Mouse (Mus musculus) MEL (cell line): ENCODE data around the gene Fancc. TPM values are rescaled to one million over a fixed set of nuclear protein-coding genes. Genes with fewer than 3 reads are reported as not detected.

Experiments used
- DNase-seq: peaks from one replicate; pipeline ENCODE4 v3.0.0; 2011; ENCODE audit warnings: low read depth, low spot score
- H3K27ac ChIP-seq: 2 replicates; pipeline ENCODE4 v1.5.1; 2012; ENCODE audit warnings: low read depth, mild to moderate bottlenecking, control low read depth, low read length, moderate library complexity; ENCODE audit not compliant: control insufficient read depth
- H3K27me3 ChIP-seq, 2 experiments: fragments of 150-350 bp in 1 of 2; sonication (generic) in 1 of 2; 2 replicates each; pipeline ENCODE4 v1.6.1; 2012; ENCODE audit warnings: low read length in 2 of 2, mild to moderate bottlenecking in 2 of 2, improper control_type of control experiment in 1 of 2, moderate library complexity in 1 of 2; ENCODE audit not compliant: insufficient read depth in 2 of 2, control insufficient read depth in 1 of 2
- H3K36me3 ChIP-seq, 2 experiments: 2 replicates each; pipeline ENCODE4 v1.6.1; 2012 to 2014; ENCODE audit warnings: low read length in 2 of 2, improper control_type of control experiment in 1 of 2, inconsistent platforms in 1 of 2, mild to moderate bottlenecking in 1 of 2; ENCODE audit not compliant: insufficient read depth in 2 of 2, control insufficient read depth in 1 of 2
- H3K4me1 ChIP-seq, 2 experiments: fragments of 150-350 bp in 1 of 2; sonication (generic) in 1 of 2; 2 replicates each; pipeline ENCODE4 v1.6.1; 2012; ENCODE audit warnings: low read length in 2 of 2, improper control_type of control experiment in 1 of 2, mild to moderate bottlenecking in 1 of 2; ENCODE audit not compliant: insufficient read depth in 2 of 2, control insufficient read depth in 1 of 2
- H3K4me3 ChIP-seq, 2 experiments: fragments of 150-350 bp in 1 of 2; sonication (generic) in 1 of 2; 2 replicates each; pipeline ENCODE4 v1.5.1; 2012; ENCODE audit warnings: low read depth in 2 of 2, low read length in 2 of 2, mild to moderate bottlenecking in 2 of 2, moderate library complexity in 2 of 2, control low read depth in 1 of 2, improper control_type of control experiment in 1 of 2; ENCODE audit not compliant: control insufficient read depth in 1 of 2, insufficient read depth in 1 of 2
- H3K79me2 ChIP-seq: 2 replicates; pipeline ENCODE4 v1.6.1; 2012; ENCODE audit warnings: mild to moderate bottlenecking, low read length, moderate library complexity; ENCODE audit not compliant: control insufficient read depth, poor library complexity, insufficient read depth
- H3K9ac ChIP-seq: 2 replicates; pipeline ENCODE4 v1.6.1; 2012; ENCODE audit warnings: low read depth, mild to moderate bottlenecking, control low read depth, low read length, moderate library complexity; ENCODE audit not compliant: control insufficient read depth, poor library complexity, severe bottlenecking
- H3K9me3 ChIP-seq: fragments of 150-350 bp; sonication (generic); replicated peaks from 2 replicates; pipeline ENCODE4 v1.6.1; 2012; ENCODE audit warnings: mild to moderate bottlenecking, low read length, improper control_type of control experiment, moderate library complexity; ENCODE audit not compliant: insufficient read depth
- BHLHE40 ChIP-seq: IDR thresholded peaks from 2 replicates; pipeline ENCODE4 v1.6.1; 2012; ENCODE audit warnings: low read depth, mild to moderate bottlenecking, inconsistent platforms, low read length, improper control_type of control experiment, borderline replicate concordance
- CHD1 ChIP-seq: IDR thresholded peaks from 2 replicates; pipeline ENCODE4 v1.6.1; 2012; ENCODE audit warnings: low read depth, mild to moderate bottlenecking, inconsistent platforms, low read length, improper control_type of control experiment
- CHD2 ChIP-seq: IDR thresholded peaks from 2 replicates; pipeline ENCODE4 v1.6.1; 2011; ENCODE audit warnings: low read length, improper control_type of control experiment
- CTCF ChIP-seq, 3 experiments: IDR thresholded peaks in 2 of 3; conservative IDR thresholded peaks in 1 of 3; 2 replicates each; pipeline ENCODE4 v1.5.1; 2011 to 2012; ENCODE audit warnings: low read length in 3 of 3, low read depth in 2 of 3, mild to moderate bottlenecking in 2 of 3, improper control_type of control experiment in 1 of 3, inconsistent platforms in 1 of 3, mixed read lengths in 1 of 3, moderate library complexity in 1 of 3; ENCODE audit not compliant: control insufficient read depth in 1 of 3, insufficient read depth in 1 of 3, poor library complexity in 1 of 3, severe bottlenecking in 1 of 3
- GABPA ChIP-seq: IDR thresholded peaks from 2 replicates; pipeline ENCODE4 v1.6.1; 2012; ENCODE audit warnings: low read depth, mild to moderate bottlenecking, inconsistent platforms, low read length, improper control_type of control experiment, moderate library complexity
- GATA1 ChIP-seq: IDR thresholded peaks from 2 replicates; pipeline ENCODE4 v1.6.1; 2011; ENCODE audit warnings: low read depth, low read length, improper control_type of control experiment
- MXI1 ChIP-seq: IDR thresholded peaks from 2 replicates; pipeline ENCODE4 v1.6.1; 2011; ENCODE audit warnings: mild to moderate bottlenecking, low read depth, low read length, improper control_type of control experiment
- MYB ChIP-seq: IDR thresholded peaks from 2 replicates; pipeline ENCODE4 v1.6.1; 2011; ENCODE audit warnings: mild to moderate bottlenecking, low read depth, low read length, improper control_type of control experiment
- MYC ChIP-seq: IDR thresholded peaks from 2 replicates; pipeline ENCODE4 v1.6.1; 2011; ENCODE audit warnings: low read depth, mild to moderate bottlenecking, low read length, improper control_type of control experiment, moderate library complexity
- POLR2A ChIP-seq, 2 experiments: IDR thresholded peaks; 2 replicates each; pipeline ENCODE4 v1.6.1; 2011 to 2012; ENCODE audit warnings: low read length in 2 of 2, mild to moderate bottlenecking in 2 of 2, control low read depth in 1 of 2, improper control_type of control experiment in 1 of 2, low read depth in 1 of 2, moderate library complexity in 1 of 2; ENCODE audit not compliant: control insufficient read depth in 1 of 2, insufficient read depth in 1 of 2, poor library complexity in 1 of 2
- TAL1 ChIP-seq: IDR thresholded peaks from 2 replicates; pipeline ENCODE4 v1.6.1; 2012; ENCODE audit warnings: mild to moderate bottlenecking, inconsistent platforms, low read length, moderate library complexity, mixed read lengths
- TBP ChIP-seq: IDR thresholded peaks from 2 replicates; pipeline ENCODE4 v1.8.0; 2011; ENCODE audit warnings: low read depth, low read length, improper control_type of control experiment
- TCF12 ChIP-seq: IDR thresholded peaks from 2 replicates; pipeline ENCODE4 v1.6.1; 2014; ENCODE audit warnings: low read depth, mild to moderate bottlenecking, inconsistent platforms, low read length, improper control_type of control experiment, moderate library complexity
- UBTF ChIP-seq: IDR thresholded peaks from 2 replicates; pipeline ENCODE4 v1.6.1; 2012; ENCODE audit warnings: low read depth, mild to moderate bottlenecking, inconsistent platforms, low read length, improper control_type of control experiment, moderate library complexity, borderline replicate concordance; ENCODE audit not compliant: insufficient read depth
- USF2 ChIP-seq, 2 experiments: IDR thresholded peaks; 2 replicates each; pipeline ENCODE4 v1.6.1; 2011 to 2012; ENCODE audit warnings: improper control_type of control experiment in 2 of 2, low read length in 2 of 2, borderline replicate concordance in 1 of 2, inconsistent platforms in 1 of 2, low read depth in 1 of 2, mild to moderate bottlenecking in 1 of 2; ENCODE audit not compliant: insufficient read depth in 1 of 2
- ZC3H11A ChIP-seq: IDR thresholded peaks from 2 replicates; pipeline ENCODE4 v1.6.1; 2012; ENCODE audit warnings: low read depth, mild to moderate bottlenecking, inconsistent platforms, low read length, improper control_type of control experiment
- ZKSCAN1 ChIP-seq: IDR thresholded peaks from 2 replicates; pipeline ENCODE4 v1.6.1; 2012; ENCODE audit warnings: low read depth, mild to moderate bottlenecking, inconsistent platforms, low read length, improper control_type of control experiment, moderate library complexity
- ZMIZ1 ChIP-seq: IDR thresholded peaks from 2 replicates; pipeline ENCODE4 v1.6.1; 2012; ENCODE audit warnings: low read depth, mild to moderate bottlenecking, inconsistent platforms, low read length, improper control_type of control experiment, moderate library complexity
- ZNF384 ChIP-seq: IDR thresholded peaks from 2 replicates; pipeline ENCODE4 v1.6.1; 2012; ENCODE audit warnings: low read depth, mild to moderate bottlenecking, inconsistent platforms, low read length, improper control_type of control experiment
- polyA plus RNA-seq, 2 experiments: library from polyadenylated mRNA; stranded (reverse) in 1 of 2; unstranded in 1 of 2; fragments of >175 nt in 1 of 2; fragments of >200 nt in 1 of 2; gene quantifications; 2 replicates each; pipeline versions ENCODE4 v1.2.1 to v1.2.4; 2012; ENCODE audit warnings: low replicate concordance in 2 of 2, low read depth in 1 of 2; ENCODE audit not compliant: insufficient read length in 2 of 2, insufficient read depth in 1 of 2, missing spikeins in 1 of 2
- total RNA-seq: library from RNA; depleted of rRNA; stranded (reverse); fragments of 300-350 nt; gene quantifications from 2 replicates; pipeline ENCODE4 v1.2.3, GENCODE M21; 2012

Gene Fancc
- total and polyA plus RNA-seq, 3 experiments: 4.0 to 5.5 TPM; not detected in 1

GRCm38 (mm10) chr13:63400069-63400468 is 97.0 kb downstream of the Fancc start:
- no peak overlapping the region for H3K9ac ChIP-seq
- H3K4me1 ChIP-seq: peaks cover 0 to 3% of the 10 kb centered on the region in 2 experiments; a peak in 1 of 4 replicates
- no peak overlapping the region for H3K27ac ChIP-seq
- no peak for DNase-seq
- H3K79me2 ChIP-seq: no peaks in the 10 kb centered on the region
- no peaks in the 10 kb centered on the region for H3K9me3 ChIP-seq
- H3K4me3 ChIP-seq: no peak overlapping the region
- TF ChIP-seq ZKSCAN1 (no peak), TCF12 (no peak), POLR2A (IDR thresholded peaks at IDR 0.05; ENCODE audit: control insufficient read depth in 1 of 2, insufficient read depth in 1 of 2, low read depth in 1 of 2, low read length in 2 of 2, poor library complexity in 1 of 2) (no peak), CHD2 (no peak), GATA1 (no peak), ZC3H11A (no peak), MYC (no peak), MXI1 (no peak), TBP (no peak), ZMIZ1 (no peak), ZNF384 (no peak), MYB (no peak), USF2 (IDR thresholded peaks at IDR 0.05; ENCODE audit: borderline replicate concordance in 1 of 2, insufficient read depth in 1 of 2, low read depth in 1 of 2, low read length in 2 of 2) (no peak), UBTF (no peak), CHD1 (no peak), CTCF (IDR thresholded peaks at IDR 0.05 in 2 of 3, conservative IDR thresholded peaks at IDR 0.05 in 1 of 3; ENCODE audit: control insufficient read depth in 1 of 3, insufficient read depth in 1 of 3, low read depth in 2 of 3, low read length in 3 of 3, poor library complexity in 1 of 3, severe bottlenecking in 1 of 3) (no peak), GABPA (no peak)
- H3K36me3 ChIP-seq: peaks cover 0 to 6% of the 10 kb centered on the region in 2 experiments; a peak in 2 of 4 replicates
- H3K27me3 ChIP-seq: no peaks in the 10 kb centered on the region

GRCm38 (mm10) chr13:63397420-63397819 is 99.7 kb downstream of the Fancc start:
- no peak for DNase-seq
- Histone ChIP-seq H3K4me3 (no peak overlapping the region), H3K27ac (no peak overlapping the region), H3K79me2 (no peaks in the 10 kb centered on the region), H3K9ac (no peak overlapping the region), H3K27me3 (no peaks in the 10 kb centered on the region), H3K36me3 (peaks cover 0 to 5% of the 10 kb centered on the region in 2 experiments; a peak in 1 of 4 replicates), H3K9me3 (no peaks in the 10 kb centered on the region), H3K4me1 (peaks cover 0 to 3% of the 10 kb centered on the region in 2 experiments; a peak in 1 of 4 replicates)
- no peak for TF ChIP-seq POLR2A (IDR thresholded peaks at IDR 0.05; ENCODE audit: control insufficient read depth in 1 of 2, insufficient read depth in 1 of 2, low read depth in 1 of 2, low read length in 2 of 2, poor library complexity in 1 of 2)
- TF ChIP-seq UBTF: no peak
- TF ChIP-seq CHD1: no peak
- no peak for TF ChIP-seq GATA1
- no peak for TF ChIP-seq TBP
- TF ChIP-seq TAL1: no peak
- no peak for TF ChIP-seq MXI1
- no peak for TF ChIP-seq BHLHE40
